Mouse (Mus musculus): ENCODE measurements around the gene Prkci. TPM values are rescaled to one million over a fixed set of nuclear protein-coding genes. Genes with fewer than 3 reads are reported as not detected.

The Prkci gene
- polyA plus RNA-seq, 1 experiment: 42.9 TPM

- Histone ChIP-seq H3K4me1 (ENCODE audit: control insufficient read depth, insufficient read depth, low read length) (peaks cover 2% of the 10 kb centered on the region), H3K4me3 (replicated peaks; ENCODE audit: extremely low read depth, low read depth, low read length) (peak overlapping the region; percentile 98)
- TF ChIP-seq CTCF (IDR thresholded peaks at IDR 0.05; ENCODE audit: insufficient read depth, low read length): no peak
- DNase-seq: peak; percentile 66
- under 1% methylated on average over 54 of the region's 54 CpGs for WGBS
Measured at GRCm38 (mm10) chr3:30968531-30969092, 26.9 kb upstream of the Prkci start.

GRCm38 (mm10) chr3:30969104-30969581 is 26.4 kb upstream of the Prkci start, which contains the start of gene Phc3:
Gene Phc3, minus strand, starts transcription at chr3:30969415.
- 1% methylated on average over 34 of the region's 34 CpGs for WGBS
- peak; percentile 94 for TF ChIP-seq POLR2A (IDR thresholded peaks at IDR 0.05; ENCODE audit: borderline replicate concordance, extremely low read depth, low read depth, low read length)
- TF ChIP-seq CTCF (IDR thresholded peaks at IDR 0.05; ENCODE audit: insufficient read depth, low read length): no peak
- peak; percentile 87 for DNase-seq

GRCm38 (mm10) chr3:30975102-30975754 is 20.3 kb upstream of the Prkci start:
- TF ChIP-seq POLR2A (IDR thresholded peaks at IDR 0.05; ENCODE audit: borderline replicate concordance, extremely low read depth, low read depth, low read length): no peak
- peak; percentile 75 for TF ChIP-seq CTCF (IDR thresholded peaks at IDR 0.05; ENCODE audit: insufficient read depth, low read length)
- peak; percentile 65 for DNase-seq
- no peak overlapping the region for H3K4me3 ChIP-seq (replicated peaks; ENCODE audit: extremely low read depth, low read depth, low read length)
- H3K4me1 ChIP-seq (ENCODE audit: control insufficient read depth, insufficient read depth, low read length): no peaks in the 10 kb centered on the region
- WGBS: 46% methylated on average over 9 of the region's 9 CpGs

More at GRCm38 (mm10) chr3:30969104-30969581, 26.4 kb upstream of the Prkci start, which contains the start of gene Phc3:
- Histone ChIP-seq H3K4me1 (ENCODE audit: control insufficient read depth, insufficient read depth, low read length) (peaks cover 2% of the 10 kb centered on the region), H3K4me3 (replicated peaks; ENCODE audit: extremely low read depth, low read depth, low read length) (peak within 1 kb of the TSS; percentile 98)

GRCm38 (mm10) chr3:30976991-30977603 is 18.4 kb upstream of the Prkci start:
- TF ChIP-seq CTCF (IDR thresholded peaks at IDR 0.05; ENCODE audit: insufficient read depth, low read length) (no peak), POLR2A (IDR thresholded peaks at IDR 0.05; ENCODE audit: borderline replicate concordance, extremely low read depth, low read depth, low read length) (no peak)
- H3K4me3 ChIP-seq (replicated peaks; ENCODE audit: extremely low read depth, low read depth, low read length): no peak overlapping the region
- H3K4me1 ChIP-seq (ENCODE audit: control insufficient read depth, insufficient read depth, low read length): no peaks in the 10 kb centered on the region
- 56% methylated on average over 1 of the region's 1 CpGs for WGBS
- DNase-seq: no peak

- WGBS: 69% methylated on average over 5 of the region's 5 CpGs
- H3K4me3 ChIP-seq (replicated peaks; ENCODE audit: extremely low read depth, low read depth, low read length): no peak overlapping the region
- no peak for TF ChIP-seq POLR2A (IDR thresholded peaks at IDR 0.05; ENCODE audit: borderline replicate concordance, extremely low read depth, low read depth, low read length)
- no peak for TF ChIP-seq CTCF (IDR thresholded peaks at IDR 0.05; ENCODE audit: insufficient read depth, low read length)
- no peak for DNase-seq
- no peaks in the 10 kb centered on the region for H3K4me1 ChIP-seq (ENCODE audit: control insufficient read depth, insufficient read depth, low read length)
Measured at GRCm38 (mm10) chr3:30981616-30982380, 13.7 kb upstream of the Prkci start.

- WGBS: 59% methylated on average over 8 of the region's 8 CpGs
- DNase-seq: no peak
- no peak overlapping the region for H3K4me3 ChIP-seq (replicated peaks; ENCODE audit: extremely low read depth, low read depth, low read length)
- TF ChIP-seq POLR2A (IDR thresholded peaks at IDR 0.05; ENCODE audit: borderline replicate concordance, extremely low read depth, low read depth, low read length) (no peak), CTCF (IDR thresholded peaks at IDR 0.05; ENCODE audit: insufficient read depth, low read length) (no peak)
- H3K4me1 ChIP-seq (ENCODE audit: control insufficient read depth, insufficient read depth, low read length): no peaks in the 10 kb centered on the region
Measured at GRCm38 (mm10) chr3:30982924-30983536, 12.5 kb upstream of the Prkci start.

- 77% methylated on average over 9 of the region's 9 CpGs for WGBS
Measured at GRCm38 (mm10) chr3:30987396-30988318, 7.9 kb upstream of the Prkci start.

GRCm38 (mm10) chr3:30992161-30992560 is 3.4 kb upstream of the Prkci start:
- TF ChIP-seq CTCF (IDR thresholded peaks at IDR 0.05; ENCODE audit: insufficient read depth, low read length): no peak
- no peak for TF ChIP-seq POLR2A (IDR thresholded peaks at IDR 0.05; ENCODE audit: borderline replicate concordance, extremely low read depth, low read depth, low read length)
- WGBS: 56% methylated on average over 7 of the region's 7 CpGs
- no peak overlapping the region for H3K4me3 ChIP-seq (replicated peaks; ENCODE audit: extremely low read depth, low read depth, low read length)
- DNase-seq: no peak
- H3K4me1 ChIP-seq (ENCODE audit: control insufficient read depth, insufficient read depth, low read length): peaks cover 5% of the 10 kb centered on the region; the same call in 1 of the 2 replicates

More at GRCm38 (mm10) chr3:30987396-30988318, 7.9 kb upstream of the Prkci start:
- no peak for TF ChIP-seq CTCF (IDR thresholded peaks at IDR 0.05; ENCODE audit: insufficient read depth, low read length)
- no peak for TF ChIP-seq POLR2A (IDR thresholded peaks at IDR 0.05; ENCODE audit: borderline replicate concordance, extremely low read depth, low read depth, low read length)
- no peak for DNase-seq
- Histone ChIP-seq H3K4me1 (ENCODE audit: control insufficient read depth, insufficient read depth, low read length) (peaks cover 2% of the 10 kb centered on the region; the same call in 1 of the 2 replicates), H3K4me3 (replicated peaks; ENCODE audit: extremely low read depth, low read depth, low read length) (no peak overlapping the region)
